Mouse (Mus musculus) midbrain, embryonic 12.5 days (tissue): ENCODE data around the gene Ahdc1. TPM values are rescaled to one million over a fixed set of nuclear protein-coding genes. Genes with fewer than 3 reads are reported as not detected.

Experiments
- ATAC-seq: fragments of 200-750 bp; cut with Nextera tagmentation; 2 replicates; pipeline ENCODE4 v1.8.0; 2017; ENCODE audit warnings: low read depth, moderate TSS enrichment, moderate library complexity; ENCODE audit not compliant: low FRiP score
- H3K27ac ChIP-seq: fragments of 300-500 bp; sonication (generic); replicated peaks from 2 replicates; pipeline ENCODE4 v1.5.1; 2016; ENCODE audit warnings: mild to moderate bottlenecking
- H3K27me3 ChIP-seq: fragments of 300-500 bp; sonication (generic); 2 replicates; pipeline ENCODE4 v1.6.1; 2016; ENCODE audit warnings: mild to moderate bottlenecking
- H3K36me3 ChIP-seq: fragments of 300-500 bp; sonication (generic); 2 replicates; pipeline ENCODE4 v1.6.1; 2016
- H3K4me1 ChIP-seq: fragments of 300-500 bp; sonication (generic); 2 replicates; pipeline ENCODE4 v1.6.1; 2016
- H3K4me2 ChIP-seq: fragments of 300-500 bp; sonication (generic); replicated peaks from 2 replicates; pipeline ENCODE4 v1.6.1; 2016; ENCODE audit warnings: mild to moderate bottlenecking, moderate library complexity
- H3K4me3 ChIP-seq: fragments of 300-500 bp; sonication (generic); 2 replicates; pipeline ENCODE4 v1.5.1; 2016; ENCODE audit warnings: mild to moderate bottlenecking
- H3K9ac ChIP-seq: fragments of 300-500 bp; sonication (generic); replicated peaks from 2 replicates; pipeline ENCODE4 v1.6.1; 2016; ENCODE audit warnings: mild to moderate bottlenecking, moderate library complexity
- H3K9me3 ChIP-seq: fragments of 300-500 bp; sonication (generic); 2 replicates; pipeline ENCODE4 v1.6.1; 2016; ENCODE audit warnings: mild to moderate bottlenecking
- WGBS: fragments of 180-500 bp; shearing (Covaris S2); methylation state at CpG from one replicate; pipeline ENCODE4 v1.1.7; 2016; 5-methylcytosine and 5-hydroxymethylcytosine counted together
- polyA plus RNA-seq: library from polyadenylated mRNA; unstranded; fragments of >200 nt; fragmentation: Nextera tagmentation; extraction: Ambion mirVana; gene quantifications from 2 replicates; pipeline ENCODE4 v1.2.1, GENCODE M21; 2016

Gene Ahdc1
- polyA plus RNA-seq, 1 experiment from 2014 or later: 9.1 TPM

DNA sequence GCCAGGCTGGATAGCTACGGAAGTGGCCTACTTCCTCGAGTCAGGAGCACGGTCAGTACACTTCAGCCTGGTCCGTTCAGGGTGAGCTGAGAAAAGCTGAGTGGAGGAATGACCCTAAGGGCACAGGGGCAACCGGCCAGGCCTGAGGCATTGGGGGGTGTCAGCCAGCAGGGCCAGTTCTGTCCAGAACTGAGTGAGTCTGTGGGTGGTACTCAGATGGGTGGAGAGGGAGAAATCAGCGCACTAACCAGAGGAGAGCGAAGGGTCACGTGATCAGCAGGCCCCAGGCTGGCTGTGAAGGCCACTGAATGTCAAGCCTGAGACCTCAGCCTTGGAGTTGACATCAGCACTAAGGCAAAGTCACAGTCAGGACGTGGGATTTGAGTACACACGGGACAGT, 23.4 kb downstream of the Ahdc1 start:
- Histone ChIP-seq H3K4me3 (no peak overlapping the region), H3K9ac (no peak overlapping the region), H3K4me1 (peaks cover 27% of the 10 kb centered on the region), H3K27ac (no peak overlapping the region), H3K36me3 (no peaks in the 10 kb centered on the region), H3K4me2 (no peak overlapping the region), H3K27me3 (peaks cover 44% of the 10 kb centered on the region), H3K9me3 (no peaks in the 10 kb centered on the region)
- WGBS: 86% methylated on average over 10 of the region's 10 CpGs
- ATAC-seq: no peak

DNA sequence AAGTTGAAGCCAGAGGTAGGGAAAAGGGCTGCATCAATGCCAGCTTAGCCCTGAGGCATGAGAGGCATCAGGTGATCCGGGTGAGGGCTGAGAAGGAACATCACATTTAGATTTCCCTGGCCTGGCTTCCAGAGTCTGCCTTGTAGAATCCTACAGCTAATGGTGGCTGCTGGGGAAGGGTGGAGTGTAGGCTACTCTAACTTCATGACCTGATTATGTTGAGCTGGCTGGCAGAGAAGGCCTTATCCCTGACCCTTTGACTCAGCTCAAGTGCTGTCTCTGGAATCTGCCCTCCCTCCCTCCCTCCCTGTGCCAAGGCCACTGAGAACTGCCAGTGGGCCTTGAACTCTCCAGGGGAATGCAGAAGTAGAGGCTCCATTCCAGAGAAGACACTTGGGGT, 24.4 kb downstream of the Ahdc1 start:
- peaks cover 33% of the 10 kb centered on the region for H3K4me1 ChIP-seq
- H3K4me3 ChIP-seq: no peak overlapping the region
- H3K27me3 ChIP-seq: peaks cover 53% of the 10 kb centered on the region
- no peak for ATAC-seq
- WGBS: 77% methylated on average over 1 of the region's 1 CpGs
- no peak overlapping the region for H3K9ac ChIP-seq
- no peaks in the 10 kb centered on the region for H3K9me3 ChIP-seq
- H3K27ac ChIP-seq: no peak overlapping the region
- no peaks in the 10 kb centered on the region for H3K36me3 ChIP-seq
- H3K4me2 ChIP-seq: no peak overlapping the region

- peaks cover 58% of the 10 kb centered on the region for H3K27me3 ChIP-seq
- H3K36me3 ChIP-seq: no peaks in the 10 kb centered on the region
- H3K9ac ChIP-seq: no peak overlapping the region
- ATAC-seq: no peak
- no peaks in the 10 kb centered on the region for H3K9me3 ChIP-seq
- WGBS: 88% methylated on average over 3 of the region's 3 CpGs
- H3K4me3 ChIP-seq: no peak overlapping the region
- no peak overlapping the region for H3K27ac ChIP-seq
- H3K4me2 ChIP-seq: no peak overlapping the region
- H3K4me1 ChIP-seq: peaks cover 37% of the 10 kb centered on the region
Measured at GRCm38 (mm10) chr4:133035946-133036345, 24.9 kb downstream of the Ahdc1 start.

DNA sequence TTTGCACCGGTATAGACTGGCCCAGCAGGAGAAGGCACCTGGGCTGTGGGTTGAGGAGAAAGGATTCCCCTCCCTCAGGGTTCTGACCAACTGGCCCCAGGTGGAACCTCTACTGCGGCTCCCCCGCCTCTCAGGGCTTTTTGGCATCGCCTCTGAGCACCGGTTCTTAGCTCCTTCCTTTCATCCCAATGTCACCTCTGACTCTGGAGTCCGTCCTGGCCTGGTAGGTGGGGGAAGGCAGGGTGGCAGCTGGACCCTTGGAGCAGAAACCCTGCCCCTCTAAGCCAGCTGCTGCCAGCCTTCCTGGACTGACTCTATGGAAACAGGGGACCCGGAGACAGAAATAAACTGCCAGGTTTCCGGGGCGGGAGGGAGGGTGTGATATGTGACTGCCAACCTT, 26.2 kb downstream of the Ahdc1 start:
- Histone ChIP-seq H3K4me2 (no peak overlapping the region), H3K9ac (no peak overlapping the region; the same call in 1 of the 2 replicates), H3K27me3 (peaks cover 72% of the 10 kb centered on the region), H3K9me3 (no peaks in the 10 kb centered on the region), H3K27ac (no peak overlapping the region), H3K36me3 (no peaks in the 10 kb centered on the region), H3K4me3 (no peak overlapping the region), H3K4me1 (peaks cover 50% of the 10 kb centered on the region)
- WGBS: 50% methylated on average over 9 of the region's 9 CpGs
- ATAC-seq: no peak

GRCm38 (mm10) chr4:133037798-133038197, 26.7 kb downstream of the Ahdc1 start:
- ATAC-seq: no peak
- H3K4me3 ChIP-seq: no peak overlapping the region
- H3K27me3 ChIP-seq: peaks cover 72% of the 10 kb centered on the region
- no peak overlapping the region for H3K9ac ChIP-seq
- H3K27ac ChIP-seq: no peak overlapping the region
- peaks cover 55% of the 10 kb centered on the region for H3K4me1 ChIP-seq
- H3K9me3 ChIP-seq: no peaks in the 10 kb centered on the region
- no peaks in the 10 kb centered on the region for H3K36me3 ChIP-seq
- H3K4me2 ChIP-seq: peak overlapping the region; percentile 79
- WGBS: 25% methylated on average over 6 of the region's 6 CpGs

DNA sequence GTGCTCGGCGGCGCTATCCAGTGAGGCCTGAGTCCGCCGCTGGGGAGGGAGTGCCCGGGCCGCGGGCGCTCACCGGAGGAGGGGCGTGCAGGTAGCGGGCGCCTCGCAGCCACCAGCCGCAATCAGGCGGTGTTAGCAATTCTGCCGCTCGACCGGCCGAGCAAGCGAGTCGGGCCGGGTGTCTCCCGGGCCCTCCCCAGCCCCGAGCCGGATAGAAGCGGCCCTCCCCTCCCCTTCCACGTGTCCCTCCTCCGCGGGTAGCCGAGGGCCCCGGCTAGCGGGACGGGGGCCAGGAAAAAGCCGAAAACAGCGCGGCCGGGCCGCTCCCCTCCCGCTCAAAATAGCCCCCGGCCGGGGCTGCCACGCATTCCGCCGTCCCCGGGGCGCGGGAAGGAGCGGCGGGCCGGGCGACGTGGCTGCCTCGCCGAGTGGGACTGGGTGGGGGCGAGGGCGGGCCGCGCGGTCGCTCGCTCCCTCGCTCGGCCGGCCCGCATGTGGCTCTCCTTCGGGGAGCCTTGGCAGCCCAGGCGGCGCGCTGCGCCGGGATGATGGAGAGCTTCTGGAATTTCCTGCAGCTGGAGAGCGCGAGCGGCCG, 27.6 kb downstream of the Ahdc1 start:
- Histone ChIP-seq H3K9ac (peak overlapping the region; percentile 70), H3K9me3 (no peaks in the 10 kb centered on the region), H3K27me3 (peaks cover 72% of the 10 kb centered on the region), H3K4me2 (peak overlapping the region; percentile 79), H3K36me3 (no peaks in the 10 kb centered on the region), H3K27ac (peak overlapping the region; percentile 50), H3K4me1 (peaks cover 63% of the 10 kb centered on the region), H3K4me3 (peak overlapping the region; percentile 46)
- ATAC-seq: peak; percentile 39; the same call in 1 of the 2 replicates
- under 1% methylated on average over 62 of the region's 76 CpGs for WGBS

DNA sequence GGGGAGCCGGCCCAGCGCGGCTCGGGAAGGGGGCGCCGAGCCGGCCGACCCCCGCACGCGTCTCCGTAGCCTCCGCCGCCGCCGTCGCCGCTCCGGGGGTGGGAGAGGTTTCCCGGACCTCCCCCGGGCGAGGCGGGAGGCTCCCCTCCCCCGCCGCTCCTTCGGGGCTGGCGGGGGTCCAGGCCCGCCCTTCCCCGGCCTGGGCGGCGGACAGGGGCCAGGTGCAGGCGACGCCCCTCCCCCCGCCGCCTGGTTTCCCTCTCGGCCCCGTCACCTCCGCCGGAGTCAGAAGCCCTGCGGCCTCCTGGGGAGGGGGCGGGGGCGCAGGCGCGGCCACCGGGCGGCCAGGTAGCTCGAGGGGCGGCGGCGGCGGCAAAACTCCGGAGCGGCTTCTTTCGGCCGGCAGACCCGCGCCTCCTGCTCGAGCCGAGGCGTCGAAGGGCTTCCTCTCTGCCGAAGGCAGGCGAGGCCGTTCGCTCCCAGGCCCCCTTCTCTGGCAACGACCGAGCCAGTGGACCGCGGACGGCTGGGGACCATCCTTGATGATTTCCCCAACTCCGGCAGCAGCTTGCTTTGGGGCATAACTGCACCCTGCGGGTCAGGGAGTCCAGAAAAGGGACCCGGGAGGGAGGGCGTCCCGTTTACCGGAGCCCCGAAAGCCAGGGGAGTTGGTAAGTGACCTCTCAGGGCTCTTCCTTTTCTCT, 28.2 kb downstream of the Ahdc1 start:
- Histone ChIP-seq H3K27ac (peak overlapping the region; percentile 50), H3K4me3 (peak overlapping the region; percentile 46), H3K36me3 (no peaks in the 10 kb centered on the region), H3K9ac (peak overlapping the region; percentile 70), H3K27me3 (peaks cover 72% of the 10 kb centered on the region), H3K9me3 (no peaks in the 10 kb centered on the region), H3K4me2 (peak overlapping the region; percentile 79), H3K4me1 (peaks cover 70% of the 10 kb centered on the region)
- under 1% methylated on average over 59 of the region's 77 CpGs for WGBS
- ATAC-seq: no peak

GRCm38 (mm10) chr4:133039832-133040231, 28.8 kb downstream of the Ahdc1 start:
- Histone ChIP-seq H3K9me3 (no peaks in the 10 kb centered on the region), H3K36me3 (no peaks in the 10 kb centered on the region), H3K4me1 (peaks cover 75% of the 10 kb centered on the region), H3K9ac (no peak overlapping the region), H3K4me3 (no peak overlapping the region), H3K4me2 (peak overlapping the region; percentile 79), H3K27ac (no peak overlapping the region), H3K27me3 (peaks cover 75% of the 10 kb centered on the region)
- no peak for ATAC-seq
- 3% methylated on average over 18 of the region's 18 CpGs for WGBS

DNA sequence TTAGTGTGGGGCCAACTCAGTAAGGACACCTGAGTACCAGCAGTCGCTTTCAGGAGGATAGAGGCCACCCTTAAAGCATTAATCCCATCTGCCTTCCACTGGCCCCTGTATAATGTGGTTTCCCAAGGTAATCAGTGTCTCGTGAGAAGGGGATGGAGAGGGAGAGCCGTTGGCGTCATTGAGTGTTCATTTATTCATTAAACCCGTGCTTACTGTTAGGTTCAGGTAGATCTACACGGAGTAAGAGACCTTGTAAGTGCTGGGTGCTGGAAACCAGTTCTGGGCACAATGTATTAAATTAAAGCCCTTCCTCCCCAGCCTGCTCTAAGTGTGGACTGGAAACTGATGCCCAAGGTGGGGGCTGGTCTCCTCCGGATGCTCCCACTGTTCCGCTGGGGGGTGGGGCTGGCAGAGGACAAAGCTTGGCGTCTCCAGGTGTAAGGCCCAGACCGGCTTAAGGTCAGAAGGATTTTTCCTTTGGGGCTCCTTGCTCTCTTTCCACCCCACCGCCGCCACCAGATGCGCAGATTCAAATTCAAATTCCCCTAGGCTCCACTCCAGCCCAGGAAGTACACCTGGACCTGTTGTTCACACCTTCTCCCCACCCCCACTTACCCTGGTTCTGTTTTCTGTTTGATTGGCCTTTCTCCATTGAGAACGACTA, 29.3 kb downstream of the Ahdc1 start:
- H3K27me3 ChIP-seq: peaks cover 74% of the 10 kb centered on the region
- no peak overlapping the region for H3K27ac ChIP-seq
- ATAC-seq: no peak
- no peaks in the 10 kb centered on the region for H3K36me3 ChIP-seq
- no peaks in the 10 kb centered on the region for H3K9me3 ChIP-seq
- no peak overlapping the region for H3K4me3 ChIP-seq
- peaks cover 81% of the 10 kb centered on the region for H3K4me1 ChIP-seq
- 33% methylated on average over 14 of the region's 14 CpGs for WGBS
- no peak overlapping the region for H3K9ac ChIP-seq
- 0 out of 2 replicates have a peak overlapping the region, but pooled peaks have one; percentile 11 for H3K4me2 ChIP-seq

- no peaks in the 10 kb centered on the region for H3K9me3 ChIP-seq
- ATAC-seq: no peak
- no peaks in the 10 kb centered on the region for H3K36me3 ChIP-seq
- WGBS: 19% methylated on average over 4 of the region's 4 CpGs
- no peak overlapping the region for H3K9ac ChIP-seq
- H3K4me1 ChIP-seq: peaks cover 98% of the 10 kb centered on the region
- peak overlapping the region; percentile 89 for H3K27ac ChIP-seq
- H3K4me3 ChIP-seq: no peak overlapping the region
- H3K4me2 ChIP-seq: peak overlapping the region; percentile 44
- H3K27me3 ChIP-seq: peaks cover 56% of the 10 kb centered on the region
Measured at GRCm38 (mm10) chr4:133042244-133042643, 31.2 kb downstream of the Ahdc1 start.

- H3K9ac ChIP-seq: peak overlapping the region; percentile 39
- peaks cover 49% of the 10 kb centered on the region for H3K27me3 ChIP-seq
- H3K36me3 ChIP-seq: no peaks in the 10 kb centered on the region
- 2% methylated on average over 28 of the region's 28 CpGs for WGBS
- no peaks in the 10 kb centered on the region for H3K9me3 ChIP-seq
- peak overlapping the region; percentile 44 for H3K4me2 ChIP-seq
- ATAC-seq: peak; percentile 58
- peaks cover 98% of the 10 kb centered on the region for H3K4me1 ChIP-seq
- H3K4me3 ChIP-seq: 0 out of 2 replicates have a peak overlapping the region, but pooled peaks have one; percentile 2
- H3K27ac ChIP-seq: peak overlapping the region; percentile 89
Measured at GRCm38 (mm10) chr4:133042651-133043635, 31.9 kb downstream of the Ahdc1 start.
